Mouse (Mus musculus) C2C12 (cell line): ENCODE measurements around the gene Wnt10a.

Source experiments
- CEBPB ChIP-seq: IDR thresholded peaks from one replicate; pipeline ENCODE4 v1.6.1; 2011; ENCODE audit warnings: low read depth, mild to moderate bottlenecking, control low read depth, moderate library complexity
- CTCF ChIP-seq: IDR thresholded peaks from one replicate; pipeline ENCODE4 v1.5.1; 2011; ENCODE audit not compliant: control insufficient read depth, insufficient read depth, insufficient read length
- FOSL1 ChIP-seq: IDR thresholded peaks from one replicate; pipeline ENCODE4 v1.8.0; 2011; ENCODE audit warnings: mild to moderate bottlenecking, low read length; ENCODE audit not compliant: poor library complexity, insufficient read depth, severe bottlenecking
- MYOG ChIP-seq: IDR thresholded peaks from one replicate; pipeline ENCODE4 v1.6.1; 2011; ENCODE audit not compliant: control insufficient read depth, insufficient read length; ENCODE audit errors: extremely low read depth
- USF1 ChIP-seq: IDR thresholded peaks from one replicate; pipeline ENCODE4 v1.6.1; 2011; ENCODE audit warnings: low read depth, mild to moderate bottlenecking, control low read depth, moderate library complexity

GRCm38 (mm10) chr1:74750683-74751082, 40.6 kb upstream of the Wnt10a start:
- TF ChIP-seq CTCF (no peak), USF1 (no peak), MYOG (no peak), CEBPB (no peak), FOSL1 (no peak)
